Mouse (Mus musculus) forebrain, embryonic 15.5 days (tissue): ENCODE data around the gene Mgea5. TPM values are rescaled to one million over a fixed set of nuclear protein-coding genes. Genes with fewer than 3 reads are reported as not detected.

Source experiments
- polyA plus RNA-seq: library from polyadenylated mRNA; unstranded; fragments of >200 nt; fragmentation: Nextera tagmentation; extraction: Ambion mirVana; gene quantifications from 2 replicates; pipeline ENCODE4 v1.2.1, GENCODE M21; 2015

The Mgea5 gene
- polyA plus RNA-seq, 1 experiment from 2014 or later: 94.5 TPM

Other genes with a start within 250 kb of the Mgea5 start
- 14.6 and 15.5 TPM in 2 replicates for gene Poll, start 223.3 kb downstream of the Mgea5 start, polyA plus RNA-seq
- gene Gm17018, start 223.2 kb downstream of the Mgea5 start, polyA plus RNA-seq: 43.4 and 46.9 TPM in 2 replicates
- 5.0 and 5.4 TPM in 2 replicates for gene Fbxw4, start 123.5 kb downstream of the Mgea5 start, polyA plus RNA-seq
- 0.23 and 0.90 TPM in 2 replicates for gene Fgf8, start 40.9 kb downstream of the Mgea5 start, polyA plus RNA-seq
- gene Npm3, start 34.2 kb downstream of the Mgea5 start, polyA plus RNA-seq: 9.5 and 9.7 TPM in 2 replicates
- 8.4 and 9.9 TPM in 2 replicates for gene Kcnip2, start 32.2 kb upstream of the Mgea5 start, polyA plus RNA-seq
- gene Armh3, start 214.7 kb upstream of the Mgea5 start, polyA plus RNA-seq: 22.8 and 24.7 TPM in 2 replicates
- gene Hps6, start 219.7 kb upstream of the Mgea5 start, polyA plus RNA-seq: 2.9 and 3.4 TPM in 2 replicates